Mouse (Mus musculus): Measurements from ENCODE around the gene Gcgr. TPM values are rescaled to one million over a fixed set of nuclear protein-coding genes. Genes with fewer than 3 reads are reported as not detected.

The Gcgr gene
- total and polyA plus RNA-seq, 2 experiments from 2014 or later: 0.17 to 0.60 TPM

GRCm38 (mm10) chr11:120535145-120535544 lies 4.6 kb downstream of the Gcgr start:
- peaks cover 19% of the 10 kb centered on the region for H3K27me3 ChIP-seq (ENCODE audit: insufficient read depth, low read length)
- no peak for TF ChIP-seq CTCF (IDR thresholded peaks at IDR 0.05)
- H3K4me2 ChIP-seq (ENCODE audit: low read depth, low read length, poor library complexity, severe bottlenecking): no peak overlapping the region
- H3K4me1 ChIP-seq (ENCODE audit: insufficient read depth, low read length): peaks cover 9% of the 10 kb centered on the region; the same call in 1 of the 2 replicates
- H3K9me3 ChIP-seq (ENCODE audit: low read length): no peaks in the 10 kb centered on the region
- 76% methylated on average over 3 of the region's 3 CpGs for WGBS
- no peak for ATAC-seq (ENCODE audit: low FRiP score)
- H3K9ac ChIP-seq (replicated peaks; ENCODE audit: low read length, poor library complexity, severe bottlenecking): no peak overlapping the region
- H3K27ac ChIP-seq (ENCODE audit: low read depth, low read length): no peak overlapping the region
- H3K36me3 ChIP-seq (ENCODE audit: insufficient read depth, low read length): 0 out of 2 replicates have a peak, but pooled peaks cover 3% of the 10 kb centered on the region
- no peak overlapping the region for H3K4me3 ChIP-seq (ENCODE audit: low read depth, low read length)
- no peak for DNase-seq (ENCODE audit: low spot score)

GRCm38 (mm10) chr11:120535804-120536203 lies 5.3 kb downstream of the Gcgr start:
- Histone ChIP-seq H3K27me3 (ENCODE audit: insufficient read depth, low read length) (peaks cover 13% of the 10 kb centered on the region), H3K9me3 (ENCODE audit: low read length) (no peaks in the 10 kb centered on the region), H3K4me2 (ENCODE audit: low read depth, low read length, poor library complexity, severe bottlenecking) (no peak overlapping the region), H3K4me3 (ENCODE audit: low read depth, low read length) (no peak overlapping the region), H3K27ac (ENCODE audit: low read depth, low read length) (no peak overlapping the region), H3K4me1 (ENCODE audit: insufficient read depth, low read length) (peaks cover 9% of the 10 kb centered on the region; the same call in 1 of the 2 replicates), H3K9ac (replicated peaks; ENCODE audit: low read length, poor library complexity, severe bottlenecking) (no peak overlapping the region), H3K36me3 (ENCODE audit: insufficient read depth, low read length) (0 out of 2 replicates have a peak, but pooled peaks cover 3% of the 10 kb centered on the region)
- TF ChIP-seq CTCF (IDR thresholded peaks at IDR 0.05): no peak
- no peak for DNase-seq (ENCODE audit: low spot score)
- 63% methylated on average over 3 of the region's 3 CpGs for WGBS
- ATAC-seq (ENCODE audit: low FRiP score): no peak

GRCm38 (mm10) chr11:120538485-120538884 lies 8.0 kb downstream of the Gcgr start:
- no peak overlapping the region for H3K9ac ChIP-seq (replicated peaks; ENCODE audit: low read length, poor library complexity, severe bottlenecking)
- 69% methylated on average over 3 of the region's 3 CpGs for WGBS
- H3K4me1 ChIP-seq (ENCODE audit: insufficient read depth, low read length): peaks cover 9% of the 10 kb centered on the region; the same call in 1 of the 2 replicates
- DNase-seq (ENCODE audit: low spot score): peak; percentile 83
- H3K9me3 ChIP-seq (ENCODE audit: low read length): no peaks in the 10 kb centered on the region
- no peak overlapping the region for H3K4me3 ChIP-seq (ENCODE audit: low read depth, low read length)
- no peak for TF ChIP-seq CTCF (IDR thresholded peaks at IDR 0.05)
- no peak overlapping the region for H3K4me2 ChIP-seq (ENCODE audit: low read depth, low read length, poor library complexity, severe bottlenecking)
- no peak for ATAC-seq (ENCODE audit: low FRiP score)
- no peaks in the 10 kb centered on the region; the same call in 1 of the 2 replicates for H3K27me3 ChIP-seq (ENCODE audit: insufficient read depth, low read length)
- H3K36me3 ChIP-seq (ENCODE audit: insufficient read depth, low read length): peaks cover 16% of the 10 kb centered on the region
- H3K27ac ChIP-seq (ENCODE audit: low read depth, low read length): no peak overlapping the region

DNA sequence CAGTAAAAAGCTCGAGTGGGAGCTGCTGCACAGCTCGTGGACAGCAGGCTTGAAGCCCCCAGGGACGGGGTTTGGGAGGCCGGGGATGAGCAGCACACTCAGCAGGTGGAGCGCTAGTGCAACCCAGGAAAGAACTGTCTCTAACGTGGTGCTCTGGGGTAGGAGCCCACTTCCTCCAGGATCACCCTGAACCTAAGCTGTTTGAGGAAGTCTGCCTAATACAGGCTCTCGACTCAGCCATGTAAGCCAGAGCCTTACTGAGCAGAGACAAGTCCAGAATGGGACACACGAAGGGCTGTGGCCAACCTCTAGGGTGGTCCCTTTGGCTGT lies 8.4 kb downstream of the Gcgr start:
- Histone ChIP-seq H3K4me3 (ENCODE audit: low read depth, low read length) (no peak overlapping the region), H3K27me3 (ENCODE audit: insufficient read depth, low read length) (no peaks in the 10 kb centered on the region; the same call in 1 of the 2 replicates), H3K36me3 (ENCODE audit: insufficient read depth, low read length) (peaks cover 20% of the 10 kb centered on the region), H3K27ac (ENCODE audit: low read depth, low read length) (peak overlapping the region; percentile 8; the same call in 1 of the 2 replicates), H3K4me2 (ENCODE audit: low read depth, low read length, poor library complexity, severe bottlenecking) (no peak overlapping the region), H3K4me1 (ENCODE audit: insufficient read depth, low read length) (peaks cover 9% of the 10 kb centered on the region; the same call in 1 of the 2 replicates), H3K9ac (replicated peaks; ENCODE audit: low read length, poor library complexity, severe bottlenecking) (0 out of 2 replicates have a peak overlapping the region, but pooled peaks have one; percentile 14), H3K9me3 (ENCODE audit: low read length) (no peaks in the 10 kb centered on the region)
- TF ChIP-seq CTCF (IDR thresholded peaks at IDR 0.05): no peak
- no peak for ATAC-seq (ENCODE audit: low FRiP score)
- 40% methylated on average over 8 of the region's 8 CpGs for WGBS
- DNase-seq (ENCODE audit: low spot score): no peak

- peak; percentile 29 for ATAC-seq (ENCODE audit: low FRiP score)
- no peak for TF ChIP-seq CTCF (IDR thresholded peaks at IDR 0.05)
- 14% methylated on average over 10 of the region's 10 CpGs for WGBS
- Histone ChIP-seq H3K9ac (replicated peaks; ENCODE audit: low read length, poor library complexity, severe bottlenecking) (0 out of 2 replicates have a peak overlapping the region, but pooled peaks have one; percentile 14), H3K27ac (ENCODE audit: low read depth, low read length) (no peak overlapping the region), H3K9me3 (ENCODE audit: low read length) (no peaks in the 10 kb centered on the region), H3K27me3 (ENCODE audit: insufficient read depth, low read length) (no peaks in the 10 kb centered on the region; the same call in 1 of the 2 replicates), H3K36me3 (ENCODE audit: insufficient read depth, low read length) (peaks cover 26% of the 10 kb centered on the region), H3K4me2 (ENCODE audit: low read depth, low read length, poor library complexity, severe bottlenecking) (no peak overlapping the region), H3K4me3 (ENCODE audit: low read depth, low read length) (no peak overlapping the region), H3K4me1 (ENCODE audit: insufficient read depth, low read length) (peaks cover 9% of the 10 kb centered on the region; the same call in 1 of the 2 replicates)
- DNase-seq (ENCODE audit: low spot score): peak; percentile 67
Measured at GRCm38 (mm10) chr11:120539285-120540014, 9.0 kb downstream of the Gcgr start.

GRCm38 (mm10) chr11:120541907-120542306 lies 11.4 kb downstream of the Gcgr start:
- peaks cover 9% of the 10 kb centered on the region; the same call in 1 of the 2 replicates for H3K4me1 ChIP-seq (ENCODE audit: insufficient read depth, low read length)
- H3K27me3 ChIP-seq (ENCODE audit: insufficient read depth, low read length): no peaks in the 10 kb centered on the region
- no peak overlapping the region for H3K27ac ChIP-seq (ENCODE audit: low read depth, low read length)
- no peaks in the 10 kb centered on the region for H3K9me3 ChIP-seq (ENCODE audit: low read length)
- DNase-seq (ENCODE audit: low spot score) (no peak), ATAC-seq (ENCODE audit: low FRiP score) (no peak)
- peaks cover 31% of the 10 kb centered on the region for H3K36me3 ChIP-seq (ENCODE audit: insufficient read depth, low read length)
- H3K4me3 ChIP-seq (ENCODE audit: low read depth, low read length): no peak overlapping the region
- WGBS: 28% methylated on average over 4 of the region's 4 CpGs
- TF ChIP-seq CTCF (IDR thresholded peaks at IDR 0.05): peak; percentile 56
- no peak overlapping the region for H3K4me2 ChIP-seq (ENCODE audit: low read depth, low read length, poor library complexity, severe bottlenecking)
- no peak overlapping the region for H3K9ac ChIP-seq (replicated peaks; ENCODE audit: low read length, poor library complexity, severe bottlenecking)
